Mouse (Mus musculus): ENCODE data around the gene Lmln.
A peak's percentile ranks its signal among the peaks of the same experiment; 100 is the strongest.
"Not testable (repeated sequence)": the region's sequence is repeated elsewhere in the genome, so short reads cannot be mapped to it uniquely, and the experiment has no call there.

Gene Lmln

DNA sequence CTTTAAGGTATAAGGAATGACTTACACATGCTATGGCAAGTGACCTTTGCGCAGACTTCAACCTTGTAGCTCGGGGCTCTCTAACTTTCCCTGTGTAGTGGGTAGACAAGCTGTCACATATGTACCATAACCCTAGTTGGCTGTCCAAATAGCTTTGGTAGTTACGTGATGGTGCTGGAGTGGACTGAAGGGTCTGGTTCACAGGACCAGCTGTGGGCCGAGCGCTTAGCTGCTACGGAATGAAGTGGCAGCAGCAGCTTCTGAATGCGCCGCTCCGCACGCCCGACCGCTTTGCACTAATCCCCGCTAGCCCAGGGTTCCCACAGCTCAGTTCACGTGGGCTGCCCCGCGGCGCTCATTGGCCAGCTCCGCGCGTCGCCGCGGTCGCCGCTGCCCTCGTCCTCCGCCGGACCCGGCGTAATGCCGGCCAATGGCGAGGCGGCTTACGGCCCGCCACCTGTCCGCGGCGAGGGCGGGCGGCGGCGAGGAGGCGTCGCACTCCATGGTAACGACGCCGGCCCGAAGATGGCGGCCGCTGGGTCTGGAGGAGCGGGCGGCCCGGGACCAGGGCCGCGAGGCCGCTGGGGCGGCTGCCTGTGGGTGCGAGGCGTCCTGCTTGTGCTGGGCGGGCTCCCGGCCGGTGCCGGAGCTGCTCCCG, at the start of gene Lmln:
Gene Lmln, plus strand, starts transcription at position 498 of the 658 bp plus-strand sequence.
- DNase-seq = peak; percentile 80 to 81

DNA sequence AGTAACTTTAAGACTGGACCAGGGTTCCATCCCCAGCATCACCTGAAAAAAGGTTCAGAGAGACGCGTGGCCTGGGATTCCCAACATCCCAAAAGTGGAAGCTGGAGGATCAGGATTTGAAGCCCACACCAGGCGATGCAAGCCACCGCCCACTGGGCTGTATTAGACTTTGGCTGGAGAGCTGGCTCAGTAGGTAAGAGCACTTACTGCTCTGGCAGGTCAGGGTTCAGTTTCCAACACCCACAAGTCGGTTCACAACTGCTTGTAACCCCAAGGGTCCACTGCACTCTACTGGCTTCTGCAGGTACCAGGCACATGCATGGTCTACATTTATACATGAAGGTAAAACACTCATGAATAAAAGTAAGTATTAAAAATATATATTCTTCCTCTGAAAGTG, 48.5 kb upstream of the Lmln start:
- no peak for DNase-seq

DNA sequence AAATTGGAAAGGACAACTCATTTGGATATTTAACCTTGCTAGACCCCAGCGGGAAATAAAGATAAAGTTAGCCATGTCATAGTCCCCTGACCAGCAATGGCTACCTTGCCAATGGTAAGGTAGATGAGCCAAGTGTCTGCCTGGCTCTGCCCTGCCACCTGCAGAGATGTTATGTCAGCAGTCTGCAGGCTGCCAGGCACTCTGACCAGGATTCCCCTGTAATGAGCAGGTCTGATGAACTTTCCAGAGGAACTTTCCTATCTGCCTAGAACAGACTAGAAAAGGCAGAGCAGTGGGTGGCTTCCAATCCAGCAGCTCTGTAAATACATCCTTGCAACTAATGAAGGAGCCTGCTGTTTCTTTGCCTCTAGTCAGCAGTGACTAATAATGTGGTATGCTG, 47.4 kb upstream of the Lmln start:
- DNase-seq = no peak

DNA sequence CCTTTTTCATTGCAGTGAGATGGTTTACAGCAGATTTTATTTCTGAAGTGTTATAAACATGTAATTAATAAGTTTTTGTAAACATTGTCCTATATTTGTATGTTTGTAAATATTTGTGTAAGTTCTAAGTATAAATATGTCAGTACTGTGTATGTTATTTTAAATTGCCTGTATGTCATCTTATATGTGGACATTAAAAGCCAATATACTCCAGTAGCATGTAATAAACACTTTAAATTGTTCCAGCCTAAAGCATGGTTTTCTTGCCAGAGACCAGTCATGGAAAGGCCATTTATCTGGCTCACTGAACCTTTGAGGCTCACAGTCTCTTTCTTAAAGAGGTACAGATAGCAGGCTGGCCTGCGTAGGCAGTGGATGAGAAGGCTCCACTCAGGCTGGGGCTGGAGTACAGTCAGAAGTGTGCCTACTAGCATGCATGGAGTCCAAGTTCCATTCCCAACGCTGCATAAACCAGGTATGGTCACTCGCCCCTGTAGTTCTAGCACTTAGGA, 46.9 kb upstream of the Lmln start:
- DNase-seq = no peak

DNA sequence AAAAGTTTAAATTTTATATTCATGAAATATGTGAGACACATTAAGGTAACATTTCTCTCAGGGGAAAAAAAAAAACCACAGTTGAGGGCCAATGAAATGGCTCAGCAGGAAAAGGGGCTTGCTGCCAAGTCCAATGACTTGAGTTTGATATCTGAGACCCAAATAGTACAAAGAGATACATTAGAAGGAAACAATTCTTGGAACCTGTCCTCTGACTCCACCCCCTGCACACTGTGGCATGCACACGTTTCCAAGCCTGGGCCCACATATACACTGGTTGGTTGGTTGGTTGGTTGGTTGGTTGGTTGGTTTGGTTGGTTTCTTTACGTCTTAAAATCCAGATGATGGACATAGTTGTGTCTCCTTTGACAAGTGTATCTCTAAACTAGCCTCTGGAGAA, 46.3 kb upstream of the Lmln start:
- no peak for DNase-seq

DNA sequence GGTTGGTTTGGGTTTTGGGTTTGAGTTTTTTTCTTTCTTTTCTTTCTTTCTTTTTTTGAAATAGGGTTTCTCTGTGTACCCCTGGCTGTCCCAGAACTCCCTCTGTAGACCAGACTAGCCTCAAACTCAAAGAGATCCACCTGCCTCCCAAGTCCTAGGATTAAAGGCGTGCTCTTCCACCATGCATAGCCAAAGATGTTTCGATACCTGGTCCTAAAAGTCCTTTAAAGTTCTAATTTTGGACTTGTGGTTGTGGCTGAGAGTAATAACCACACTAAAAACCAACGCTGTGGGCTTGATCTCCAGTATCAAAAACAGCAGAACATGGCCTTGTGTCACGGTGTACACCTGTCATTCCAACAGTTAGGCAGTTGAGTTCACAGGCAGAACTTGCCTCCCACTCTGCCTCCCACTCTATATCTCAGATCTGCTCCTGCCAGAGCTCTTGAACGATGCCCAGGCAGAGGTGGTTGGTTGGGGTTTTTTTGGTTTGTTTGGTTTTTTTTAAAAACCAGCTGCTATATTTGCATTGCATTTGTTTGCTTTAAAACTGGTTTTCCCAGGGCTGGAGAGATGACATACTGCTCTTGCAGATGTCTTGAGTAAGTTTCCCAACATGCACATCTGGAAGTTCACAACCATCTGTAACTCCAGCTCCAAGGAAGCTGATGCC, 44.5 kb upstream of the Lmln start:
- no peak for DNase-seq

DNA sequence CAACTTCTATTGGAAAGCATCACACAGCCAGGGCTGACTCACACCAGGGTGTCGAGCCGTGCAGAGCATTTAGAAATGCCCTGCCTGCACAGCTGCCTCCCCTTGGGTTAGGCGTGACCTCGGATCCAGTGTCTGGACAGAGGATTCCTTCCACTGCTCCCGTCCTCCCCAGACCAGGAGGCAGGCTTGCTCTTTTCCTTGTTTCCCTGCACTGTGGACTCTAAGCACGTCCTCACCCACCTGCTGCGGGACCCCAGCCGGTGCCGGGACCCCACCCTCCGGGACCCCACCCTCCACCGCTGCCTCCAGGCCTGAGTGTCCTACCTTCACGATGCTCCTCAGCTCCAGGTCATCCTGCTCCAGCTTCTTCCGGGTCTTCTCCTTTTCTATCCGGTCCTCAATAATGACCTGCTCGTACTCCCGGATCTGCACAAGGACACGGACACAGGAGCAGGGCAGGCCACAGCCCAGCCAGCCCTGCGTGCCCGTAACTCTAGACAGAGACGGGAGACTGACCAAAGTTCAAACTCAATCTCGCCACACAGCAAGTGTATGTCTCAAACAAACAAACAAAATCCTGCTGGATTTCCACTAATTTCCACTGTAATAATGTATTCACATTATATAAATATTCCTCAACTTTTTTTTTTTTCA, 43.1 kb upstream of the Lmln start:
- DNase-seq = no peak

DNA sequence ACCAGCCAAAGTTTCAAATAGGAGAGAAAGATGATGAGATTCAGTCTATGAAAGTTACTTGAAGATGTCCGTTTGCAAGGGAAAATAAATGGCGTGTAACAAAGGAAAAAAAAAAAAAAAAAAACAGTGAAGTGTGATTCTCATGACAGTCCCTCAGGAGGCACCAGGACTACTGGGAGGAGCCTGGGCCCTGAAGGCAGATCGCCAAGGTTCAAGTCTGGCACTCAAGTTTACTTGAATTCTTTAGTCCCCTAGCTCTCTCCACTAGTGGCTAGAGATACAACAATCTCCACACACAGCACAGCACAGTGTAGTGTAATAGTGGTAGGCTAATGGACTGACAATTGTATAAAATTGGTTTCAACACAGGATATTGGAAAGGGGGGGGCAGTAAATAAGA, 40.9 kb upstream of the Lmln start:
- DNase-seq = no peak

DNA sequence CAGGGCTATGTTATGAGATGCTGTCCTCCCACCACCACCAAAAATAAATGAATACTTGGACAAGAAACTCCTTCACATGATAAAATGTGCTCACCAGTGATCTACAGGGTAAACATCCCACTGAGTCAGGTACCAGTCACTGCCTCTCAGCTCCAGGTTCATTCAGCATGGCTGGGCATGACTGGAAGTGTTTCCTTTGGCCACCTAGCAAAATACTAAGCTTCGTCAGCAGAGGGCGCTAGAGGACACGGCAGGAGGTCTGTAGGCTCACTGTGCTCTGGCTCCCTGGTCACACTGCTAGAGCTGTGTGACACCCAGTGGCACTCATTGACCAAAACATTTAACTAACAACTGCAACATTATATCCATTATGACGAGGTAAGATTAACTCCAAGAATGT, 38.6 kb upstream of the Lmln start:
- DNase-seq = peak; percentile 56 to 82

DNA sequence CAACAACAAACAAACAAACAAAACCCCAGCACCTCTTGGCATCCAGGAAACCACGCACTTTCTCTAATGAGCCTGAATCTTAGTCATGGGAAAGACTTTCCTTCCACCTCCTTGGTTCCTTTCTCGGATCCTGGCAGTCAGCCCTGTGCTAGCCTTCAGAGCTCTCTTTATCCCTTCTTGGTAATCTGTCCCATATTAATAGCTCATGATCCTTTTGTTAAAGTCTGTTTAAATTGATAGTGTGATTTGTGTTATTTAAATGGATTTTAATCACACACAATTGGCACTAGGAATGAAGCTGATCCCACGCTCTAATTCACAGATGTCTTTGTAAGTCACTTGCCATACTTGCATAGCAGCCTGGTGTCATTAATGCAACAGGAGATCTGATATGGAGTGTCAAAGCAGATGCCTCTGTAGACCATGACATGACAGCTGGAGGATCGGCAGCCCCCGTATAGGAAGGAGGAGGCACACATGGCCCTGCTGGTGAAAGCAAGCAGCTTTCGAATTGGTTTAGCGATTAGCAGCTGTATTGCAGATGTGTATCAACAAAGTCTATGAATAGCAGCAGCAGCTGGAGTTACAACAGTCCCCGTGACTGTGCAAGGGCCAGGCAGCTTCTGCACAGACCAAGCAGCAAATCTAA, 37.7 kb upstream of the Lmln start:
- no peak for DNase-seq

DNA sequence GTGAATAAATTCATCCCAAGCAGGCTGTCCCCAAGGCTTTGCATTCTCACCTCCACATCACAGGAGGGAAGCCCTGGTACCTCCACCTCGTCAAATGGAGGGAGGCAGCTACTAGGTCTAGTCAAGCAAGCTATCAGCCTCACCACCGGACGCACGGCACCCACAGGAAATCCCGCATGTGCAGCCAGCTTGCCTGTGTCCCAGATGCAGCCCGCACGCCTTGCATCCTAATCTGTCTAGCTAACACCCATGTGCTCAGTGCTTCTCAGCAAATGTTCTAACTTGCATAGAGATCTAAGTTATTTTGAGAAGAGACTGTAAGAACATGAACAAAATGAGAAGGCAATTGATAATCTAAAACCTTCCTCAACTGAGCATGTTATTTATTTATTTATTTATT, 36.0 kb upstream of the Lmln start:
- DNase-seq = no peak

DNA sequence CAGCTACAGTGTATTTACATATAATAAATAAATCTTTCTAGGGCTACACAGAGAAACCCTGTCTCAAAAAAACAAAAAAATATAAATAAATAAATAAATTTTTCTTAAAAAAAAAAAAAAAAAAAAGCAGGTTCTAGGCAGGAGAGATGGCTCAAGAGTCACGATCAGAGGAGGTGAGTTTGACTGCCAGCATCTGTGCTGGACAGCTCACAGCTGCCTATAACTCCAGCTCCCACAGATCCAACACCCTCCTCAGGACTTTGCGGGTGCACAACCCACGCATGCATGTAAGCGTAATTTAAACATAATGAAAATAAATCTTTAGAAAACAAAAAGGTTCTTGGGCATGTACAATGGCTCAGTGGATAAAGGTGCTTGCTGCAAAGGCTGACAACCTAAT, 26.3 kb upstream of the Lmln start:
- DNase-seq = no peak

DNA sequence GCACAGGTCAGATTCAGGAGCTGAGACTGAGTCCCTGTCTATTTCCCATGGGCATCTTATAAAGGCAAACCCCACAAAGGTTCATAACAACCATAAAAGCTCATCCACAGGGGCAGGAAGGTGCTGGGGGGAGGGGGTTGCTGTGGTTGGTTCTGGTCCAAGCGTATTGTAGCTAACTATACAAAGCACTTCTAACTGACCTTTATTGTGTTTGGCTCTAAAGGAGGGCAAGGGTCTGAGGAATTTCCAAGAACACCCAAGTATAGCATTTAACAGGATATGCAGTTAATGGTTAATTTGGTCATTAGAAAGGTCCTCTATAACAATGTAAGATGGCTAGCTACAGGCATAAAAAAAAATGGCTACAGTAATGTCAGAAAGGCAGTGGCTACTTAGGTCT, 19.6 kb upstream of the Lmln start:
- DNase-seq = no peak

DNA sequence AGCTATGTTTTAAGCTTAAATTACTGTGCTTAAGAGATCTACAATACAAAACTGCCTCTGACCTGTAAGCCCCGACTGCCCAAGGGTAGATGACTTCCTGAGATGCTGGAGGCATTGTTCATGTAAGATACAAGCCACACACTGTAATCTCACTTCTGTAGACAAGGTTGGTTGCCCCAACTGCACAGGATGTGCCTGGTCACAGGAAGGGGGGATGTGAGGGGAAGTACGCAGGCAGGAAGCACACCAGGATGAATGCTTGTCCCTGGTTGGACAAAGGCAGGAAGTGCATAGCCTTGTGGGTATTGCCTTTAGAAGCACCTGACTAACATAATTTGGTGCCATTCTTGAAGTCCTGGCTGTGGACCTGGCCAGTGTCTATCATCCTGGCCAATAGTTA, 19.1 kb upstream of the Lmln start:
- no peak for DNase-seq

DNA sequence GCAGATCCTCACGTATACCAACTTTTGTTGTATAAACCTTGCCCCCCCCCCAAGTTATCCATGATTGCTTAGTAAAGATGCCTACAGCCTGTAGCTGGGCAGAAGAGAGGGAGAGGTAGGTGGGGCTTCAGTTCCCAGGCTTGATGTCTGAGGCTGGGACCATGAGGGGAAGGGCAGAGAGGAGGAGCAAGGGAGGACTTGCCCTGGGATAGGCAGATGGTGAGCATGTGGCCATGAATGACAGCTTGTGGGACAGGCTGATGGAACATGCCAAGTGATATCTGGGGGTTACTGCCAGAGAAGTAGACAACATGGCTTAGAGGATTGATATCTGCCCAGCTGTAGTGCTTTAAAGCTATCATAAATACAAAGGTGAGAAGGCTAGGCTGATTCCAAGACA, 14.3 kb upstream of the Lmln start:
- no peak for DNase-seq

DNA sequence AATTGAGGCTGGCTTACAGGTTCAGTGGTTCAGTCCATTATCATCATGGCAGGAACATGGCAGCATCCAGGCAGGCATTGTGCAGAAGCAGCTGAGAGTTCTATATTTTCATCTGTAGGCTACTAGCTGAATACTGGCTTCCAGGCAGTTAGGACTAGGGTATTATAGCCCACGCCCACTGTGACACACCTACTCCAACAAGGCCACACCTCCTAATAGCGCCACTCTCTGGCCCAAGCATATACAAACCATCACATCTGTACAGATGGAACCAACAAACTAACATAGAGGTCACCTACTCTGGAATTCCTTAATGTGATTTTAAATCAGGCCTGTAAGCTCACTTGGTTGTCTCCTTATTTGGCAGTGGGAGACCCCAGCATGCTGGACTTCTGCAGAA, 13.6 kb upstream of the Lmln start:
- no peak for DNase-seq

DNA sequence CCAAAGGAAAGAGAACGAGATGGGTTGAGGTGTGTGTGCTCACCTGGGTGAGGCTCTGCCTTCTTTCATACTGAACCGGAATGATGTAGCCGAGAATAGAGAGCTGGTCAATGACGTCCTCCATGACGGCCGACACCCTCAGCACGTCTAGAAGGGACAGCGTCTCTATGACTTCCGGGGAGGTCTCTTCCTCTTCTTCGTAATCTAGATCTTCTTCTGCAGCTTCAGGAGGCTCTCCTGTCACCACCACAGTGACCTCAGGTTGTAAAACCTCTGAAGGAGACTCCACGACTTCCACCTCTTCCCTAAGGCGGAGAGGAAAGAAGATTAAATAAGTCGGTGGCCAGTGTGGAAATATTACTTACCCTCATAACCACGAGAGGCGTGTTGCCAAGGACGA, 12.5 kb upstream of the Lmln start:
- DNase-seq = no peak

DNA sequence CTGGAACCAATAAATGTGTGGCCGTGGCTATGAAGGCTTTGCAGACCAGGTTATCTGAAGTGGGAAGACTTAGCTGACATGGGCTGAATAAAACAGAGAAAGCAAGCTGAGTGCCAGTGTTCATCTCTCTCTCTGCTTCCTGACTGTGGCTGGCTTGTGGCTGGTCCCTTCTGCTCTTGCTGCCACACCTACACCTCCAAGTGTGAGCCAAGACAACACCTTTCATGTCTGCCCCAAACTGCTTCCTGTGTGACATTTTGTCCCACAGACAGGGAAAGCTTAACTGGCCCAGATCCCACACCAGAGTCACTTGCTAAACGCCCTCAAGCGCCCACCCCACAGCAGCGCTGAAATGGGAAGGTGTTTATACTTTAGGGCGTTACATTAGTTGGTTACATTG, 9.2 kb upstream of the Lmln start:
- DNase-seq = no peak

DNA sequence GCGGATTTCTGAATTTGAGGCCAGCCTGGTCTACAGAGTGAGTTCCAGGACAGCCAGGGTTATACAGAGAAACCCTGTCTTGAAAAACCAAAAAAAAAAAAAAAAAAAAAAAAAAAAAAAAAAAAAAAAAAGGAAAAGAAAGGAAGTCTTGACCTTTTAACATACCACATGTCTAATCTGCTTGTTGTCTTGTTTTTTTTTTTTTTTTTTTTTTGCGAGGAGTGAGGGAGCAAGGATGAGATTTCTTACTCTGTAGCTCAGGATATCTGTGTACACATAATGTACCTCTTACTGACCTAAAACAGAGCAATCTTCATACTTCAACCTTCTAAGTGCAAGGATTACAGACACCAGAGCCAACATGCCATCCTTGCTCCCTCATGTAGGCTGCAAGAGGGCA, 7.4 kb upstream of the Lmln start:
- not testable (repeated sequence) for DNase-seq

DNA sequence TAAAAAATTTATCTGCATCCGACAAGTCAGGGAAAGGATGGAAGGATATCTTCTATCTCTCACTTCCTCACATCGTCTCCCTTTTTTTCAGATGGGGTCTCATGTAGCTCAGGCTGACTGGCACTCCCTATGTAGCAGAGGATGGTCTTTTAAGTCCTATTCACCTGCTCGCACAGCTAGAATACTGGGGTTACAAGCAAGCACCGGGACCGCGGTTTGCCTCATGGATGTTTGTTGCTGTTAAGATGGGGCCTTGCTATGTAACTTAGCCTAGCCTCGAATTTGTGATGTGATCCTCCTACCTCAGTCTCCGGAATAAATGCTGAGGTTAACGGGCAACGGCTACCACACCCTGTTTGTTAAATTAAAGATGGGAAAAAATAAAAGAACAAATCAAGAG, 6.7 kb upstream of the Lmln start:
- DNase-seq = peak in 1 of 2 experiments; percentile 14

DNA sequence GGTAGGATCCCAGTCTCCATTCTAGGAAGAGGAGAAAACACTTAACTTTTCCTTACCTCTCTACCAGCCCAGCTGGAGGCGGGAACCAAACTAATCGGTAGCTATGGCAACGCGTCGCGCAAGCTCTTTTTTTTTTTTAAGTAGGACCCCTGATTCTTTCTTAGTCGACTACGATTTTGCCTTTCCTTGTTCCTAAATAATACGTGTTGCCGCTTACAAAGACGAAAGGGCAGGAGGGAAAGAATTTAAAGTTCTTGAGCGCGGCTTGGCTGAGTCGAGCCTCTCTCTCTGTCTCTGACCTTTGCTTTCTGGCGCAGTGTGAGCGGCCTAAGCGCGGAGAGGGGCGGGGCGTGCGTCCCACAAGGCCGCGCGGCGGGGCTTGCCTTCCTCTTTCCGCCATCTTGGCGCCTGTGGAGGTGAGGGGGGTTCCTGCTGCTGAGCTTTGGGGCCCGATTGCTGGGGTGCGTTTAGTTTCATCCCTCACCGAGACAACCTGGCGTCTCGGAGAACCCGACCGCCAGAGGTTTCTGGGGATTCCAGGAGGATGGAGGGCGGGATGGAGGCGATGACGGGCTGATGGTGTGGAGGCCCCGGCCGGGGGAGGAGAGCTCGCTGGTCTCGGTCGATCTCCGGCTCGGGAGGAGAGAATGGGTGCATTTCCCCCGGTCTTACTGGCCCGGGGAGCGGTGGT, 6.1 kb upstream of the Lmln start, which contains the start of the genes Iqcg and Rpl35a:
Gene Iqcg, minus strand, starts transcription at position 124 of the 691 bp plus-strand sequence.
Gene Rpl35a, plus strand, starts transcription at position 359 of the 691 bp plus-strand sequence.
- peak; percentile 79 to 91 for DNase-seq

DNA sequence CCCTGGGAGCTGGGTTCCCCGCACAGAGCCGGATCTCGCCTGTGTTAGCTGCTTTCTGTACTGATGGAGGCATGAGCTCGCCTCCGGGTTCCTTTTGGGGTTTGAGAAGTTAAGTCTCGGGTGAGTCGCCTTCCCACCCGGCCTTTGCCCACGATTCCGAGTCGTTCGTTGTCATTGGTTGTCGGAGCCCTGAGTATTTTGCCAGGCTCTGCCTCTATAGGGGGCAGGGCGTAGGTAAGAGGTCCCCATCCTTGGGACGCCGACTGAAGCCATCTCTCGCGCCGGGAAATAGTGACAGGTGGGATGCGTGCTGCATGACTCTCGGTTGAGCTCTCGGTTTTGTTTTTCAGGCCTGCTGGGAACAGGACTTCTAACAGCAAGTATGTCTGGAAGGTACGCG, 5.5 kb upstream of the Lmln start:
- DNase-seq = no peak

DNA sequence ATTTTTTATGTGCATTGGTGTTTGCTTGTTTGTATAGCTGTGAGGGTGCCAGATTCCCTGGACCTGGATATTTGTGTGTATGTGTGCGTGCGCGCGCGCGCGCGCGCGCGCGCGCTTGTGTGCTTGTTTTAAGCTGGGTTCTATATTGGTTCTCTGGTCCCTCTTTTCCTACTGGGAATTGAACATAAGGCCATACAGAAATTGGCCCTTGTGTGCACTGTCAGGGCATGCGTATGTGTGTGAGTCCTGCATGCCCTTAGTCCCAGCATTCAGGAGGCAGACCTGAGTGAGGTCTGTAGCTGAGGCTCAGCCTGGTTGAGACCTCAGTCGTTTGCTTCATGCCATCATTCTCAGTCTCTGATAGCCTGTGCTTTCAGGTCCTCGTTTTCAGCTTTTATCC, 4.3 kb upstream of the Lmln start:
- DNase-seq = no peak

Measured in spleen, adult 18-20 months (tissue).